Mouse (Mus musculus): ENCODE data around the gene Gfra1. TPM values are rescaled to one million over a fixed set of nuclear protein-coding genes. Genes with fewer than 3 reads are reported as not detected.

Gfra1 gene
- polyA plus RNA-seq, 1 experiment from 2014 or later = 13.4 TPM

DNA sequence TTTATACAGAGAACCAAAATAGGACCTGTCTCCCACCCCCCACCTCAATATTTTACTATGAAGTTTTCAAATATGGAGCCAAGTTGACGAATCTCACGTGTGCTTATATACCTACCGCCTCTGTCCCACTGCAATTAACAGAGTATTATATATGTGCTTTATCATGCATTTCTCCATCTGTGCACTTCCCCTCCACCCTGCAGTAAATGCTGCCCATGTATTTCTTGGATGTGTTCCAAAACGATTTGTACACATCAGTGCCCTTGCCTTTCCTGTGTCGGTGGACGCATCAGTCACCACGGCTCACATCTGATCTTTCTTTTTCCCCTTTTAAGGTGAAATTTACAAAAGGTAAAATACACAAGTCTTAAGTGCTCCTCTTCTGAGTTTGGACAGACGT, 77.7 kb downstream of the Gfra1 start:
- Histone ChIP-seq H3K36me3 (replicated peaks) (no peaks in the 10 kb centered on the region), H3K4me1 (peaks cover 35% of the 10 kb centered on the region), H3K27me3 (replicated peaks; ENCODE audit: low read depth, poor library complexity, severe bottlenecking) (no peaks in the 10 kb centered on the region), H3K9me3 (no peaks in the 10 kb centered on the region), H3K27ac (replicated peaks) (no peak overlapping the region), H3K4me3 (no peak overlapping the region)
- WGBS = 88% methylated on average over 8 of the region's 8 CpGs
- DNase-seq (ENCODE audit: low spot score) = no peak

DNA sequence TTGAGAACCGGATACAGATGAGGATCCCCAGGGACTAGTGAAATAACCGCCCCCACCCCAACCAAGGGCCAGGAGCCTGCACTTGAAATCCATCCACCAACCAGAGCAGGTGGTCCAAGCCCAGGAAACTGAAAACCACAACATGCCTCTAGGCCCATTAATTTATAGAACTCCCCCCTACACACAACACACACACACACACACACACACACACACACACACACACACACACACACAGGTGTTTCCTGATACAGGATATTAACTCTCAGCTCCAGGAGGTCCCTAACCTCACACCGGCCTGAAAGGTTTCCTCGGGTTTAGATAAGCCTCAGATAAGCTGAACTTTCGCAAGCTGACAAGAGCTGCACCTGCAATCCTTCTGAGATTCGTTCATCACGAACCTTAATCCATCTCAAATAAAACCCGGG, 79.0 kb downstream of the Gfra1 start:
- no peaks in the 10 kb centered on the region for H3K36me3 ChIP-seq (replicated peaks)
- H3K4me3 ChIP-seq = no peak overlapping the region
- no peaks in the 10 kb centered on the region for H3K9me3 ChIP-seq
- no peak overlapping the region for H3K27ac ChIP-seq (replicated peaks)
- peaks cover 46% of the 10 kb centered on the region for H3K4me1 ChIP-seq
- no peaks in the 10 kb centered on the region for H3K27me3 ChIP-seq (replicated peaks; ENCODE audit: low read depth, poor library complexity, severe bottlenecking)
- 82% methylated on average over 8 of the region's 8 CpGs for WGBS
- no peak for DNase-seq (ENCODE audit: low spot score)

DNA sequence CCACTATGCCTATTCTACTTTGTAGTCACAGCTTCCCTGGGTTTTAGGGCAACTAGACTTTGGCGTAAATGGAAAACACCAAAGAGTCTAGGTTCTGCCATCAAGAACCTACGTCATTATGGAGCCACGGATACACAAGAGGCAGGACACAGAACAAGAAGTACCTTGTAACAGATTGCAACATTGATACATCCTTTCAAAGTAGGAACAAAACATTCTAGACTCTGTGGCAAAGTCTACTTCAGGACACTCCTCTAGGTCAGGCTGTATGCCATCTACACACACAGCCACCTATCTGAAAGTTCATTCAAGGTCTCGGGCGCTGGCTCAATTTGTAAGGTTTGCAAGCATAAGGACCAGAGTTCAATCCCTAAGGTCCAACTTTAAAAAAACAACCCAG, 81.1 kb downstream of the Gfra1 start:
- Histone ChIP-seq H3K27ac (replicated peaks) (no peak overlapping the region), H3K4me3 (no peak overlapping the region), H3K9me3 (no peaks in the 10 kb centered on the region), H3K27me3 (replicated peaks; ENCODE audit: low read depth, poor library complexity, severe bottlenecking) (no peaks in the 10 kb centered on the region), H3K4me1 (peaks cover 42% of the 10 kb centered on the region), H3K36me3 (replicated peaks) (no peaks in the 10 kb centered on the region)
- no peak for DNase-seq (ENCODE audit: low spot score)
- WGBS = 95% methylated on average over 5 of the region's 5 CpGs

- H3K9me3 ChIP-seq = no peaks in the 10 kb centered on the region
- H3K27me3 ChIP-seq (replicated peaks; ENCODE audit: low read depth, poor library complexity, severe bottlenecking) = no peaks in the 10 kb centered on the region
- peaks cover 41% of the 10 kb centered on the region for H3K4me1 ChIP-seq
- no peak overlapping the region for H3K27ac ChIP-seq (replicated peaks)
- no peaks in the 10 kb centered on the region for H3K36me3 ChIP-seq (replicated peaks)
- no peak for DNase-seq (ENCODE audit: low spot score)
- WGBS = 90% methylated on average over 4 of the region's 4 CpGs
- no peak overlapping the region for H3K4me3 ChIP-seq
These were observed 81.6 kb downstream of the Gfra1 start for GRCm38 (mm10) chr19:58374155-58374554.

GRCm38 (mm10) chr19:58368513-58368912, 87.2 kb downstream of the Gfra1 start:
- Histone ChIP-seq H3K4me1 (peaks cover 24% of the 10 kb centered on the region), H3K36me3 (replicated peaks) (no peaks in the 10 kb centered on the region), H3K27me3 (replicated peaks; ENCODE audit: low read depth, poor library complexity, severe bottlenecking) (no peaks in the 10 kb centered on the region), H3K9me3 (no peaks in the 10 kb centered on the region), H3K4me3 (no peak overlapping the region), H3K27ac (replicated peaks) (no peak overlapping the region)
- 57% methylated on average over 2 of the region's 2 CpGs for WGBS
- DNase-seq (ENCODE audit: low spot score) = no peak

GRCm38 (mm10) chr19:58364688-58365087, 91.0 kb downstream of the Gfra1 start:
- no peaks in the 10 kb centered on the region for H3K9me3 ChIP-seq
- H3K36me3 ChIP-seq (replicated peaks) = no peaks in the 10 kb centered on the region
- H3K4me1 ChIP-seq = peaks cover 6% of the 10 kb centered on the region
- no peak for DNase-seq (ENCODE audit: low spot score)
- WGBS = 68% methylated on average over 9 of the region's 9 CpGs
- H3K4me3 ChIP-seq = no peak overlapping the region
- H3K27ac ChIP-seq (replicated peaks) = no peak overlapping the region
- H3K27me3 ChIP-seq (replicated peaks; ENCODE audit: low read depth, poor library complexity, severe bottlenecking) = no peaks in the 10 kb centered on the region

DNA sequence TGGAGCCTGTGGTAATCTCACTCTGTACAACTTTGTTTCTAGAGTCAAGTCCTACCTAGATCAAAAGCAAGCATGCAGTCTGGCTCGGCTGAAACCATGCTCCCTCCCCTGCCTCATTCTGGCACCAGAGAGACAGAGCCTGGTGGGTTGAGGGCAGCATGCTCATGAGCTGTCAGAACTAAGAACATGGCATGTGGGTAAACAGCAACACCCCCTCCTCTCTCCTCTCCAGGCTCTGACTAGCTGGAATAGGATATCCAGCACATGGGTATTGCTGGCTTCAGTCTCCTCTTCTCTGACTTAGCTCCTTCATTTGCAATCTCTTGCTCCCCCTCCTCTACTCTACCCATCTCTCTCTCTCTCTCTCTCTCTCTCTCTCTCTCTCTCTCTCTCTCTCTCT, 94.7 kb downstream of the Gfra1 start:
- Histone ChIP-seq H3K4me1 (peaks cover 6% of the 10 kb centered on the region), H3K4me3 (no peak overlapping the region), H3K36me3 (replicated peaks) (no peaks in the 10 kb centered on the region), H3K27me3 (replicated peaks; ENCODE audit: low read depth, poor library complexity, severe bottlenecking) (no peaks in the 10 kb centered on the region), H3K9me3 (no peaks in the 10 kb centered on the region), H3K27ac (replicated peaks) (no peak overlapping the region)
- WGBS = 78% methylated on average over 1 of the region's 1 CpGs
- no peak for DNase-seq (ENCODE audit: low spot score)

DNA sequence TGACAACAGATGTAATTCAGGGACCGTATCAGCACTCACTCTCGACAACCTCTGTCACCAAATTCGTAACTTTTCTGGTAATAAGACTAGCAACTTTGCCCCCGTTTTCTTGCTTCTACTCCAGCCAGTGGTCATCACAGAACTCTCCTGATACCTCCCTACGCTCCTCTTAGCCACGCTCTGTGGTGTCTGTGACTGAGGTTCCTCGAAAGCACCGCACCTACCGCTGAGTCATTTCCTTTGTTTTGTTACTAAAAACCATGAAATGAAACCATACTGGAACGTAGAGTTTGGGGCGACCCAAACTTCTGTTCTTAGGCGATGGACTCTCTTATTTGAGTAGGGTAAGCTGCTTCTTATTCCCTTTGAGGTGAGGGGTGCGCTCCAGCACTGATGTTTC, 97.6 kb downstream of the Gfra1 start:
- no peaks in the 10 kb centered on the region for H3K9me3 ChIP-seq
- no peak overlapping the region for H3K4me3 ChIP-seq
- 0 out of 2 replicates have a peak, but pooled peaks cover 7% of the 10 kb centered on the region for H3K27me3 ChIP-seq (replicated peaks; ENCODE audit: low read depth, poor library complexity, severe bottlenecking)
- no peak for DNase-seq (ENCODE audit: low spot score)
- no peaks in the 10 kb centered on the region; the same call in 1 of the 2 replicates for H3K4me1 ChIP-seq
- 89% methylated on average over 13 of the region's 13 CpGs for WGBS
- no peaks in the 10 kb centered on the region for H3K36me3 ChIP-seq (replicated peaks)
- no peak overlapping the region for H3K27ac ChIP-seq (replicated peaks)

DNA sequence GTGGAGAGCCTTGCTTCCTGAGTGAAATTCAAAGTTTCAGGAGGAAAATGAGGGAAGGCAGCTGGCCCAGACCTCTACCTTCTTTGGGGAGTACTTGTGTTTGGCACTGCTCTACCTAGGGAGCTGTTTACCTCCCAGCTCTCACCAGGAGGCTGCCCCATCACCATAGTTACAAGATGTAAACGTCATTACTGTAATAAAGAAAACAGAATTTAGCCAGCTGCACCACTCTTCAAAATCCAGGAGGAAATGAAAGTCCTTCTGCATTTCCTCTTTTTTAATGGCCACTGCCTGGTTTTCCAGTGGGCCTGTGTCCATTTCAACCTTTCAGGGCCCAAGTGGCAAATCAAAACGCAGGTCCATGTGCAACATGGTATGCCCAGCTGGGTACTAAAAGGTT, 101.8 kb downstream of the Gfra1 start:
- 35% methylated on average over 2 of the region's 2 CpGs for WGBS
- Histone ChIP-seq H3K27me3 (replicated peaks; ENCODE audit: low read depth, poor library complexity, severe bottlenecking) (peaks cover 33% of the 10 kb centered on the region), H3K4me3 (no peak overlapping the region), H3K9me3 (no peaks in the 10 kb centered on the region), H3K36me3 (replicated peaks) (no peaks in the 10 kb centered on the region), H3K4me1 (peaks cover 16% of the 10 kb centered on the region), H3K27ac (replicated peaks) (no peak overlapping the region)
- DNase-seq (ENCODE audit: low spot score) = no peak

- H3K4me3 ChIP-seq = no peak overlapping the region
- H3K9me3 ChIP-seq = no peaks in the 10 kb centered on the region
- H3K27me3 ChIP-seq (replicated peaks; ENCODE audit: low read depth, poor library complexity, severe bottlenecking) = peaks cover 39% of the 10 kb centered on the region
- no peaks in the 10 kb centered on the region for H3K36me3 ChIP-seq (replicated peaks)
- 73% methylated on average over 13 of the region's 13 CpGs for WGBS
- no peak for DNase-seq (ENCODE audit: low spot score)
- H3K4me1 ChIP-seq = peaks cover 18% of the 10 kb centered on the region
- H3K27ac ChIP-seq (replicated peaks) = no peak overlapping the region
These were observed 102.3 kb downstream of the Gfra1 start for GRCm38 (mm10) chr19:58353260-58353870.

DNA sequence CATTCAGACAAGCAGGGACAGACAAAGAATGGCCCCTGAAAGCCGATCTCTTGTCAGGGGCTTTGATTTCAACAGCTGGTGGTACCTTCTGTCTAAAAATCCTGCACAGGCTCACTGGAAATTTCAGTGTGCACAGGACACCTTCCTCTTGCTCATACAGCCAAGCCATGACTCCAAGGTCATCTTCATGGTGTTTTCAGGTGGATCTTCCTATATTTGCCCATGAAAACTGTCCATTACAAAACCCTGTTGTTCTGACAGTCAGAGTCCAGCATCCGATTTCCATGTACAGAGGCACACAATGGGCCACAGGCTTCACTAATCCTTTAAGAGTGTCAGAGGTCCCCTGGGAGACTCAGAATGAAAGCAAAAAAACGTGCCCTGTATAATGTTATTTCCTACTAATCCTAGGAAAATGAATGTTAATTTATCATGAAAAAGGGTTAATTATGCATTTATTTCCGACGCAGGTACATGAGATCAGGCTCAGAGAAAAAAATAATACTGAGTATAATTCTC, 105.8 kb downstream of the Gfra1 start:
- no peak overlapping the region for H3K4me3 ChIP-seq
- H3K27ac ChIP-seq (replicated peaks) = peak overlapping the region; percentile 37; the same call in 1 of the 2 replicates
- peaks cover 48% of the 10 kb centered on the region for H3K27me3 ChIP-seq (replicated peaks; ENCODE audit: low read depth, poor library complexity, severe bottlenecking)
- 33% methylated on average over 5 of the region's 5 CpGs for WGBS
- no peaks in the 10 kb centered on the region for H3K36me3 ChIP-seq (replicated peaks)
- no peak for DNase-seq (ENCODE audit: low spot score)
- H3K9me3 ChIP-seq = no peaks in the 10 kb centered on the region
- H3K4me1 ChIP-seq = peaks cover 18% of the 10 kb centered on the region

DNA sequence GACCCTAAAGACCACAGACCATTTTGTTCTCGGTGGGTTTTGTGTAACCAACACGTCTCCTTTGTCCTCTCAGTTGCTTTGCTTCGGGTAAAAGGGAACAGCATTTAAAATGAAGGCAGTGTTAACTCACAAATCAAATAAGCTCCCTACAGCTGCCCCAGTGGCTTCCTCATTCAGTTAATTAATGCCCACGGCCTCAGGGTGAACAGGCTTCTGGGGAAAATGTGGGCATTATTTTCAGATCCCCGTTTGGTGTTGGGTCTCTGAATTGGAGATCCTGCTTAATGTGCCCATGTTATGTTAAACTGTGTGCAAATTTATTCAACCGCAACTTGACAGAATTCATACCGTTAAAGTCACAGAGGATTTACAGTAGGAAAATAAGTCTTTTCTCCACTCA, 110.6 kb downstream of the Gfra1 start:
- H3K4me3 ChIP-seq = no peak overlapping the region
- H3K4me1 ChIP-seq = peaks cover 14% of the 10 kb centered on the region
- no peak for DNase-seq (ENCODE audit: low spot score)
- no peaks in the 10 kb centered on the region for H3K9me3 ChIP-seq
- H3K27me3 ChIP-seq (replicated peaks; ENCODE audit: low read depth, poor library complexity, severe bottlenecking) = peaks cover 25% of the 10 kb centered on the region
- no peak overlapping the region for H3K27ac ChIP-seq (replicated peaks)
- H3K36me3 ChIP-seq (replicated peaks) = no peaks in the 10 kb centered on the region
- 58% methylated on average over 7 of the region's 7 CpGs for WGBS

- Histone ChIP-seq H3K4me1 (peaks cover 6% of the 10 kb centered on the region), H3K4me3 (no peak overlapping the region), H3K27me3 (replicated peaks; ENCODE audit: low read depth, poor library complexity, severe bottlenecking) (peaks cover 26% of the 10 kb centered on the region), H3K27ac (replicated peaks) (no peak overlapping the region), H3K9me3 (no peaks in the 10 kb centered on the region), H3K36me3 (replicated peaks) (no peaks in the 10 kb centered on the region)
- no peak for DNase-seq (ENCODE audit: low spot score)
- 82% methylated on average over 4 of the region's 4 CpGs for WGBS
These were observed 114.4 kb downstream of the Gfra1 start for GRCm38 (mm10) chr19:58341351-58341750.
